Mouse (Mus musculus) CH12.LX (cell line): ENCODE results near the gene Selenoi.

Experiments used
- CTCF ChIP-seq, 2 experiments: IDR thresholded peaks in 1 of 2; conservative IDR thresholded peaks in 1 of 2; 2 replicates each; pipeline ENCODE4 v1.5.1; 2011 to 2012; ENCODE audit warnings: low read depth in 2 of 2, low read length in 2 of 2, improper control_type of control experiment in 1 of 2, inconsistent platforms in 1 of 2, mild to moderate bottlenecking in 1 of 2, moderate library complexity in 1 of 2
- EP300 ChIP-seq: IDR thresholded peaks from 2 replicates; pipeline ENCODE4 v1.6.1; 2011; ENCODE audit warnings: low read length, improper control_type of control experiment
- ETS1 ChIP-seq: conservative IDR thresholded peaks from 2 replicates; pipeline ENCODE4 v1.6.1; 2012; ENCODE audit warnings: low read depth, mild to moderate bottlenecking, inconsistent platforms, low read length, improper control_type of control experiment, moderate library complexity
- POLR2A ChIP-seq: IDR thresholded peaks from 2 replicates; pipeline ENCODE4 v1.6.1; 2011; ENCODE audit warnings: low read depth, mild to moderate bottlenecking, improper control_type of control experiment, low read length
- ZC3H11A ChIP-seq: IDR thresholded peaks from 2 replicates; pipeline ENCODE4 v1.6.1; 2012; ENCODE audit warnings: low read depth, mild to moderate bottlenecking, inconsistent platforms, low read length, improper control_type of control experiment

DNA sequence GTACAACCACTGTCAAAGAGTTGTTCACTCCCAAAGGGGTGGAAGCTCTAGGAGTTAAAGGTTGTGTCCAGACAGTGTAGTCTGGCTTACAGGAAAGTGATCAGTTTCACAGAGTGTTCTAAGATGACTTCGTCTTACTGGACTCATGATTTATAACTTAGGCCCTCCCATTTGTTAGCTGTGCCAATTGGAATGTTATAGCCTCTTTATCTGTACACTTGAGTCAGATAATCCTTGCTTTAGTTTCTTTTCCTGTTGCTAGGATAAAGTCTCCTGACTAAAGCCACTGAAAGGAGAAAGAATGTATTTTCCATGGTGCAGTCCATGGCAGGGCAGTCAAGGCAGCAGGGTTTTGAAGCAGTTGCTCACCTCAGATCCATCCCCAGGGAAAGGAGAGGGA is 10.0 kb downstream of the Selenoi start:
- TF ChIP-seq ZC3H11A: no peak
- no peak for TF ChIP-seq POLR2A
- no peak for TF ChIP-seq CTCF (conservative IDR thresholded peaks at IDR 0.05 in 1 of 2, IDR thresholded peaks at IDR 0.05 in 1 of 2; ENCODE audit: low read depth in 2 of 2, low read length in 2 of 2)
- TF ChIP-seq EP300: no peak
- no peak for TF ChIP-seq ETS1
